Mouse (Mus musculus): ENCODE measurements at regions not wholly inside any gene's neighbourhood (a gene's known extent, or its start where the extent isn't known, plus 50 kb on each side); places are given as distances from the start of the nearest gene placed in this dataset.

DNA sequence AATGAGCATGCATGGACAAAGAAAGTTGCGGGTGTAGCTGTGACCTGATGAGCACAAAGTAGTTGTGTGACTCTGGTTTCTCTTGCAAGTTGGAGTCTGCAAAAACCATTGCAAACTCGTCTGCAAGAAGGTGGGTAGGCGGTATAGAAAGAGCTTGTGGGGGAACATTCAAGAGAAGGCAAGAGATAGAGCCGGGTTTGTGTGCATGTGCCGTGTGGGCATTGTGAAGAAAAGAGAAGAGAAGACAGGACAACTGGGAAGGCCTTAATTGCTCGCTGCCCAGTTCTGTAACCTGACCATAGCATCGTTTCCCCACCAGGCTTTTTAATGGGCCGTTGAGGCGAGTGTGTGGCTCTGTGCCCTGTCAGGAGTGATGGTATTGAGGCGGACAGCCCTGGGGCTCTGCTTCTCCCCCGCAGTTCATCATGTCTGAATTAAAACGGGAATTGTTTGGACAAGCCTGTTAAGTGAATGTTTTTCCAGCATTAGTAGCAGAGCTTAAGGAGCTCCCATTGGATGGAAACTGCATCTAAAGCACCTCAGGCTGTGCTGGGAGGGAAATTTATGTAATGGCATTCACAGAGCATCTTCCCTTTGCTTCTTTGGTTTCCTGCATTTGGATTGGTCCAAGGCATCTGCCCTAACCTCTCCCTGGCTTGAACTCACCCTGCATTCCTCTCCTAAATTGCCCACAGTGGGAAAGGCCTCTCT lies 163.1 kb downstream of the Brinp2 start:
- TF ChIP-seq CTCF (IDR thresholded peaks at IDR 0.05; ENCODE audit: extremely low read depth, insufficient read length, insufficient replicate concordance, low read depth, low read length) (no peak), POLR2A (IDR thresholded peaks at IDR 0.05; ENCODE audit: low read depth, low read length) (no peak)
- WGBS: 61% methylated on average over 12 of the region's 12 CpGs

DNA sequence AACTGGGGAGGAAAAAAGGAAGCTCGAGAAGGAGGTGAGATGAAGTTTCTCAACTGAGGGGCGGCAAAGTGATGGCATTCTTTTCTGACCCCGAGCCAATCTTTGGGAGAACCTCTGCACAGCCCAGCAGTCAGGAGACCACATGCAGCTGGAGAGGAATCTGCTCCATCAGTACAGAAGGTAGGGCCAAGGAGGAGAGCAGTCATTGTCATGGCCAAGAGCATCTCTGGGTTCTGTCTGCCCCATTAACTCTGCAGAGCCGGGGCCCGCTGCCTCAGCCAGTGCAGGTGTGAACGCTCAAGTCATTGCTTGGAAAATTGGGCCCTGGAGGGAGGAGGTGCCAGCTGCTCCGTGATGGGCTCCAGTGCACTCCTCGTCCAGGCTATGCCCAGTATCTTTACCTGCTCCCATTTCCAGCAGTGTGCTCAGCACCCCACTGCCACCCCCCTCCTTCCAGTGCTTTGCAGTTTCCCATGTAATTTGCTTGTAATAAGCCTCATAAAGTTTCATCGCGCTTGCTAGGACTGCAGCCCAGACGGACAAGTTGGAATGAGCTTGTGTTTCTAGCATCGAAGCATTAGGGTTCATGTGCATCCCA lies 162.1 kb downstream of the Brinp2 start:
- H3K36me3 ChIP-seq (ENCODE audit: control insufficient read depth, insufficient read depth, low read length): no peaks in the 10 kb centered on the region
- H3K27me3 ChIP-seq (ENCODE audit: control insufficient read depth, insufficient read depth, low read length): no peaks in the 10 kb centered on the region
- H3K4me3 ChIP-seq (ENCODE audit: low read depth, low read length): no peak overlapping the region
- no peaks in the 10 kb centered on the region for H3K4me1 ChIP-seq (ENCODE audit: control insufficient read depth, insufficient read depth, insufficient read length, low read length)
- WGBS: 75% methylated on average over 12 of the region's 12 CpGs
- no peak for TF ChIP-seq CTCF (IDR thresholded peaks at IDR 0.05; ENCODE audit: extremely low read depth, insufficient read length, insufficient replicate concordance, low read depth, low read length)
- TF ChIP-seq POLR2A (IDR thresholded peaks at IDR 0.05; ENCODE audit: low read depth, low read length): no peak
- no peak overlapping the region for H3K27ac ChIP-seq (ENCODE audit: insufficient read depth, low read depth, low read length)

More for the DNA sequence above, 163.1 kb downstream of the Brinp2 start:
- H3K4me3 ChIP-seq (ENCODE audit: low read depth, low read length): no peak overlapping the region
- H3K27ac ChIP-seq (ENCODE audit: insufficient read depth, low read depth, low read length): no peak overlapping the region
- H3K36me3 ChIP-seq (ENCODE audit: control insufficient read depth, insufficient read depth, low read length): no peaks in the 10 kb centered on the region
- no peaks in the 10 kb centered on the region for H3K27me3 ChIP-seq (ENCODE audit: control insufficient read depth, insufficient read depth, low read length)
- no peaks in the 10 kb centered on the region for H3K4me1 ChIP-seq (ENCODE audit: control insufficient read depth, insufficient read depth, insufficient read length, low read length)

Data from small intestine, adult 2 months (tissue).